Mouse (Mus musculus) left cerebral cortex, adult 2 months (tissue): ENCODE data around the gene Gm28047. TPM values are rescaled to one million over a fixed set of nuclear protein-coding genes. Genes with fewer than 3 reads are reported as not detected.

Experiments
- DNase-seq, 2 experiments: peaks; one replicate each; pipeline ENCODE4 v3.0.0; 2021 to 2022; ENCODE audit warnings: low spot score in 2 of 2, mixed read lengths in 1 of 2; ENCODE audit errors: extremely low spot score in 1 of 2
- H3K27ac ChIP-seq: fragments of 200-600 bp; 2 replicates; pipeline ENCODE4 v1.8.1; 2022
- H3K4me3 ChIP-seq: fragments of 200-600 bp; 2 replicates; pipeline ENCODE4 v1.8.1; 2022
- CTCF ChIP-seq: fragments of 200-600 bp; IDR thresholded peaks from 2 replicates; pipeline ENCODE4 v1.8.1; 2022; ENCODE audit warnings: antibody characterized with exemption, mild to moderate bottlenecking, moderate library complexity
- intact Hi-C: fragments of 180-260 bp; cut with DNase I; formaldehyde crosslinking; loops from one replicate; pipeline ENCODE4 v1.15.1; 2025
- total RNA-seq, 2 experiments: library from RNA; stranded (reverse); gene quantifications; 2 replicates each; pipeline ENCODE4 v1.2.3; 2021

Gm28047 gene
- total RNA-seq, 2 experiments from 2014 or later: 2.1 TPM; not detected in 1

DNA sequence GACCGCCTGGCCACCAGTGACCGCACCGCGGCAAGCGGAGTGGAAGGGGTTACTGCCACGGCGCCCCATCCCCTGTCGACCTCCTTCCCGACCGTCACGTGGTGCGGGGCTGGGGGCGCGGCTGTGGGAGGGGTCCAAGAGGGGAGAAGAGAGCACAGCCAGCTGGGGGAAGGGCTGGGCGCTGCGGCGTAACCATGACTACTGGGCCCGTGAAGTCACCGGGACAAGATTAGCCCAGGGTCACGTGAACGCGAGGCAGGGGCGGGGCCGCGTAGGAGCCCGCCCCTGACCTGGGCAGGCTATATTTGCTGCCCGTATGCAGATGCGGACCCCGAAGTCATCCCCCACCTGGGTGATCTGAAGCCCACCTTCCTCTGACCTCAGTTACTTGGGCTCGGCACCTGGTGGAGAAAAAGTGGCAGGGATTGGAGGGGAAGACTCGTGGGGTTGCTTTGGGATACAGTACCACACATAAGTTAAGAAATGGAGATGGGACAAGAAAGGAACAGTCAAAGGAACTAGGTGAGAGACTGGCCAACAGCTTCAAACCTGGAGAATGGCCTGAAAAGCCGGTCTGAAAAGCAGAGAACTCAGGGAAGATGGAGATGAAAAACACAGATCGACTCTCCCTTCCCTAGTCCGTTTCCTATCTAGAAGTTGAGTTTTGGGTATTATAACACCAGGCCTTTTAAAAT is 114.1 kb downstream of the Gm28047 start:
- peak overlapping the region; percentile 75 for H3K4me3 ChIP-seq
- intact Hi-C loops: no loop called here
- peak; percentile 84 to 86 for DNase-seq
- no peak; the same call in 1 of the 2 replicates for TF ChIP-seq CTCF
- peak overlapping the region; percentile 93 for H3K27ac ChIP-seq

DNA sequence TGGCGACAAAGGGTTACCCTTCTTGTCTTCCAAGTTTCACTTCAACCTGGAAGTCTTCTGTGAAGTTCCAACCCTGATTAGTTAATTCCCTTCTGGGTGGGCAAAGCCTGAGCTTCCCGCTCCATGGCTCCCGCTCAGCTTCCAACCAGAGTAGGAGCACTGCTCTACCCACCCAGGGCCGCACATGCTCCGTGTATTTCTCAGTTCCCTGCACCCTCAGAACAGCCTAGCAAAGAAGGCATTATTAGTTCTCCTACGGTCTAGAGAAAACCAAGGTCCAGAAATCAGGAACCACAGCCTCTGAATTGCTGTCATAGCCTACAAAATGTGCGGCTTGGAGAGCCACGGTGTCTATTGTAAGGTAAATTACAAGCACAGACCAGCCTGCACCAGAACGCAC is 114.8 kb downstream of the Gm28047 start:
- Histone ChIP-seq H3K4me3 (peak overlapping the region; percentile 75), H3K27ac (peak overlapping the region; percentile 93)
- peak in 1 of 2 experiments; percentile 27 for DNase-seq
- TF ChIP-seq CTCF: no peak
- intact Hi-C loops: no loop called here

DNA sequence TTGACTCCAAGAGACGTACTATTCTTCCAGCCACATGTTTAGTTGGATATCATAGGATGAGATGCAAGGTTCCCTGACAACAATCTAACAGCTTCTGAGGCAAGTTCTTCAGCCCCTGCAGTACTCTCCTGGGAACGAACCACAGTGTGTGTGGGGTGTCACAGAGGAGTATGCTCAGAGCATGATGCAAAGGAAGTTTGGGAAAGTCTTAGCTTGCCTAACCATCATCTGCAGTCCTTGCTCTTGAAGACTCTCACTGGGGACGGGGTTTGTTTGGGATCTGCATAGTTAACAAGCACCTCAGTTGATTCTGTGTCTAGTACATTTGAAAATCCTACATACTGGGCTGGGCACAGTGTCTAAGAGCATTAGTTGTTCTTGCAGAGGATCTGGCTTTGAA is 116.5 kb downstream of the Gm28047 start:
- H3K4me3 ChIP-seq: no peak overlapping the region
- no peak overlapping the region for H3K27ac ChIP-seq
- peak in 1 of 2 experiments; percentile 7 for DNase-seq
- no peak for TF ChIP-seq CTCF
- intact Hi-C loops: no loop called here

DNA sequence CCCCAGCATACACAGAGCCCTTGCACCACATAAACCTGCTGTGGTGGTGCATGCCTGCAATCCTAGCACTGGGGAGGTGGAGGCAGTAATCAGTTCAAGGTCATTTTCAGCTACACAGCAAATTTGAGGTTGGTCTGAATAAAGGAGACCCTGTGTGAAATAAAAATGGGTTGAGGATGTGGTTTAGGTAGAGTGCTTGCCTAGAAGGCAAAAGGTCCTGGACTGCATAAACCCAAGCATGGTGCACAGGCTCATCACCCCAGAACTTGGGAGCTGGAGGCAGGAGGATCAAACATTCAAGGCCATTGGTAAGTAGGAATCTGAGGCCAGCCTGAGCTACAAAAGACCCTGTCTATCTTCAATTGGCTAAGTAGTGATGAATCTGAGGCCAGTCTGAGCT is 117.3 kb downstream of the Gm28047 start:
- no peak overlapping the region for H3K27ac ChIP-seq
- TF ChIP-seq CTCF: no peak
- H3K4me3 ChIP-seq: no peak overlapping the region
- peak in 1 of 2 experiments; percentile 5 for DNase-seq
- intact Hi-C loops: no loop called here

DNA sequence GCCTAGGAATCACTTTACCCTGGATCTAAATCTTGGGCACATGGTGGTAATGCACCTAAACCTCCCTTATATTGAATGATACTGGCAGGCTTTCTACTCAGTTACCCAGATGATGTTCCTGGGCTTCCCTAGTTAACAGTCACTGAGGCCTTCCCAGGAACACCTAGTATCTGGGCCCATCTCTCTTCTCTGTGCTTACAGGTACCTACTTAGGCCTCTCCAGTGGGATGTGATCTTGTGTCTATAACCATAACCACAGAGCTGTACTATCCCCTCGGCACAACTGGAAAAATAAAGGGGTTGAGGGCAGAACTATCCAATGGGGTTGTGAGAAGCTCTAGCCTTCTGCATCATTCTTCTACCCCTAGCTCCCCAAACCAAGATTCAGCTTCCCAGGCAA is 118.0 kb downstream of the Gm28047 start:
- DNase-seq: peak; percentile 6 to 8
- Histone ChIP-seq H3K4me3 (no peak overlapping the region), H3K27ac (no peak overlapping the region)
- TF ChIP-seq CTCF: no peak
- intact Hi-C loops: no loop called here

DNA sequence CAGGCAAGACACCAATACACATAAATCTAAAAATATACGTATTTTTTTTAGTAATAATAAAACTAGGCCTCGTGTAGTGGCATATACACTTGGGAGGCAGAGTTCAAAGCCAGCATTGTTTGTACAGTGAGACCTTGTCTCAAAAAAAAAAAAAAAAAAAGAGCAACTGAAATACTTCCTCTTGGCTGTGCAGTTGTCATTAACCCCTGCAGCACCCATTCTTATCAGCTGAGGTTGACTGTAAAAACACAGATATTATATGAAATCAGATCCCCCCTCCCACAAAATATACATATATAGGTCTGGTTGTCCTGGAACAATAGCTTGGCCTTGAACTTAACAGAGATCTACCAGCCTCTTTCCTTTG is 118.4 kb downstream of the Gm28047 start:
- intact Hi-C loops: no loop called here
- DNase-seq: no peak
- Histone ChIP-seq H3K27ac (no peak overlapping the region), H3K4me3 (no peak overlapping the region)
- TF ChIP-seq CTCF: no peak

DNA sequence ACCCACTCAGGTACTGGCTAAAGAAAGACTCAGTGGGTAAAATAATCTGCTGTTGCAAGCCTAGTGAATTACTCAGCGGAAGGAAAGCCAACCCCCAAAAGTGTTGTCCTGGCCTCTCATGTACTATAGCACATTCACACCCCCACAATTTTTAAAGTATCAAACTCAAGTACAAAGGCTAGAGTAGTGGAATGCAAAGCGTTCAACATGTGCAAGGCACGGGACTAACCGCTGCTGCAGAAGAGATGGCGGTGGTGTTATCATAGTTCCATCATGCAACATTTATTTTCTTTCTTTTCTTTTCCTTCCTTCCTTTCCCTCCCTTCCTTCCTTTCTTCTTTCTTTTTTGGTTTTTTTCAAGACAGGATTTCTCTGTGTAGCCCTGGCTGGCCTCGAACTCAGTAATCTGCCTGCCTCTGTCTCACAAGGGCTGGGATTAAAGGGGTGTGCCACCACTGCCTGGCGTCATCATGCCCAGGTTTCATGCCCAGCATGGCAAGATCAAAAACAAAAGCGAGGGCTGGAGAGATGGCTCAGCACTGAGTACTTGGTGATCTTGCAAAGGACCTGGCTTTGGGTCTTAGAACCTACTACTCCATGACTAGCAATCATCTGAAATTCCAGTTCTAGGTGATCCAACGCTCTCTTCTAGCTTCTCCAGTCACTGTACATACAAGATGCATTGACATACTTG is 119.0 kb downstream of the Gm28047 start:
- Histone ChIP-seq H3K4me3 (no peak overlapping the region), H3K27ac (no peak overlapping the region)
- DNase-seq: peak in 1 of 2 experiments; percentile 6
- TF ChIP-seq CTCF: no peak
- intact Hi-C loops: no loop called here

DNA sequence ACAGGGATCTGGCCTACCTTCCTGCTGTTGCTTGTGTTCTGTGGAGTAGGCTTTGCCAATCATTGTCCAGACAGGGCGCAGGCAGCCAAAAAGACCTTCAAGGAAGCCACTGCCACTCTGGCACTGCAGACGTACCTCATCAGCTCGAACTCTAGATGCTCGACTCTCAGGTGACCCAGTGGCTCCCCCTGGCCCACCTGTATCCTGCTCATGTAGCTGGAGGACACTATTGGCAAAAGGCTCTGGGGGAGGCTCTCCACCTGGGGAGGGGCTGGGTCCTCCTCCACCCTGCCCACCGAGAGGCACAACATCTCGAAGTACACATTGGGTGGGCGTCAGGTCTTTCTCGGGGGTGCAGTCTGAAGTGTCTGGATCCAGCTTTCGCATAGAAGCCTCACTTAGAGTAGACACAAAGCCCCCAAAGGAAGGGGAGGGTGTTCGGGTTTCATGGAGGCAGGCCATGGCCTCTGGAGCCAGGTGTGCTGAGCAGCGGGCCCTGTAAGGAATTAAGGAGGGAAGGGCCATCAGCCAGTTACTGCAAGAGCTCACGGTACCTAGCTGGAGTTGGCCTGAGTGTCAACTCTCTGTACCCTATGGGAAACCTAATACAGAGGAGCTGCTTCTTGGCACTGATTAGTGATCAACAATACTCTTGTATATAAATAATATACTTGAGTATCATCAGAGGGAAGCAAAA is 119.6 kb downstream of the Gm28047 start:
- Histone ChIP-seq H3K27ac (no peak overlapping the region), H3K4me3 (no peak overlapping the region)
- DNase-seq: peak in 1 of 2 experiments; percentile 9
- no peak for TF ChIP-seq CTCF
- intact Hi-C loops: no loop called here

DNA sequence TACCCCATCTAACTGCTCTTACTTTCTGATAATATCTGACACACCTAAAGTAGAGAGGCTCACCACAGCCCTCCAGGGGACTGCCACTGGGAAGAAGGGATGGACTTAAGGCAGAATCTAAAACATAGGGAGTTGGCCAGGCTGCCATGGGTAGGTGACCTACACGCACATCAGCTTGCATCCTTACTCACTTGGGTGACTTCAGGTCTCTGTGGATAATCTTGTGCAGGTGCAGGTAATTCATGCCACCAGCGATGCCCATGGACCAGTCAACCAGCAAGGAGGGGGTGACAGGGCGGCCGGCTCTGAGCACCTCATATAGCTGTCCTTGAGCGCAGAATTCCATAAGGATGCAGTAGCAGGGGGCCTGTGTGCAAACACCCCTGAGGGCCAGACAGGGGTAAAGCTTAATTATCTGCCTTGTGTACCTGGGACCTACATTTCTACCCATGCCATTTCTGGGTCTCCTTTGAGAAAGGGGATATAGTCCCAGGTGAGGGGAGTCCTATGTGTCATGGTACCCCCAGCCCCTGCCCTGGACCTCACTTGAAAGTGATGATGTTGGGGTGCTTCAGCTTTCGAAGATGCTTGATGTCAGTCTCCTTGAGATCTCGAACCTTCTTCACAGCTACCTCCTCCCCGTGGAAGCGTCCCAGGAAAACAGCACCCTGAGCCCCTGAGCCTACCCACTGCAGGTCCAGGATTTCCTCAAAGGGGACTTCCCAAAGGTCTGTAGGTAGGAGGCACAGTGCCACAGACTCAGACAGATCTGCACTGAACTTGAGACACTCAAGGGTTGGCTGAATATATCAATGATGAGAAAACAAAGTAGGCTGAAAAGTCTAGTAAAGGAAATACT is 120.7 kb downstream of the Gm28047 start:
- Histone ChIP-seq H3K27ac (no peak overlapping the region), H3K4me3 (no peak overlapping the region)
- DNase-seq: peak in 1 of 2 experiments; percentile 11
- no peak for TF ChIP-seq CTCF
- intact Hi-C loops: no loop called here

DNA sequence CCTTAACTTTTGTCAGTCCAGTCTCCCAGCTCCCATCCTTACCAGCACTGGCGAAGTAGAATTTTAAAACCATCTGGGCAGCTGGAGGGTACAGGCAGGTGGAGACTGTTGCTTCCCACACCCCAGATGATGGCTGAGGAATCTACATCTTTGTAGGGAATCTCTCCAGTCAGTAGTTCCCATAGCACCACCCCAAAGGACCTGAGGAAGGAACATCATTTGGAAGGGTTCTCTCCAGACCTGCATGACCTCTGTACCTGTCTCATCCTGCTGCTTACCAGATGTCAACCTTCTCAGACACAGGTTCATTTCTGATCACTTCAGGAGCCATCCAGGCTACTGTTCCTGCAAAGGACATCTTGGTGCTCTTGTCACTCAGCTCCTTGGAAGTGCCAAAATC is 121.4 kb downstream of the Gm28047 start, which contains the start of gene Gm10337:
Gene Gm10337, plus strand, starts transcription at position 276 of the 400 bp plus-strand sequence.
- TF ChIP-seq CTCF: no peak
- peak in 1 of 2 experiments; percentile 6 for DNase-seq
- Histone ChIP-seq H3K4me3 (no peak within 1 kb of the TSS), H3K27ac (no peak within 1 kb of the TSS)
- intact Hi-C loops: no loop called here

DNA sequence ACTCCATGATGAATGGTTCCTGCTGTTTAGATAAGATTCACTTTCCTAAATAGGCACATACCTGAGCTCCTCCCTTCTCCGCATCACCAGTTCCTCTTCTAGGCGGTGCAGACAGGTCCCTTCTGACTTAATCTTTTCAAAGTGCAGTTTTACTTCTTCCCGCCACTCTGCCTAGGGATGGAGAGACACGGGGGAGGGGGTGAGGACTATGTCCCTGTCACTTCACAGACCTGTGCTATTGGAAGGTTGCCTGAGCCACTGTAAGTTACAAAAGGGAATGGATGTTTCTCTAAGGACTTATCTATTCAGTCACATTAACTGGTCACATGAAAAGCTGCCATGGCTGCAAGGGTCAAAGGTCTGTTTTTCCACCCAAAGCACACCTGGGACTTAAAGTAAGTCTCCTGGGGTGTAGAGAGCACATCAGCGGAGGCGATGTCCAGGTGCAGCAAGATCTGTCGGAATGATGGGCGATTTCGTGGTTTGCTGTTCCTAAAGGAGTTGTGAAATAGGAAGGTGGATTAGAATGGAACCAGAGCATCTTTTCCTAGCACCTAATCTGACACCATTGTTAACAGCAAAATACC is 122.5 kb downstream of the Gm28047 start:
- intact Hi-C loops: no loop called here
- H3K4me3 ChIP-seq: no peak overlapping the region
- peak in 1 of 2 experiments; percentile 5 for DNase-seq
- no peak overlapping the region for H3K27ac ChIP-seq
- TF ChIP-seq CTCF: no peak
